Mouse (Mus musculus) neural tube, embryonic 12.5 days (tissue): Measurements from ENCODE around the gene Strc. TPM values are rescaled to one million over a fixed set of nuclear protein-coding genes. Genes with fewer than 3 reads are reported as not detected.

Experiments
- ATAC-seq: fragments of 200-750 bp; cut with Nextera tagmentation; 2 replicates; pipeline ENCODE4 v1.8.0; 2017; ENCODE audit warnings: low read depth, mild to moderate bottlenecking, moderate TSS enrichment, moderate library complexity; ENCODE audit not compliant: low FRiP score
- H3K27ac ChIP-seq: fragments of 300-500 bp; sonication (generic); 2 replicates; pipeline ENCODE4 v1.5.1; 2016
- H3K27me3 ChIP-seq: fragments of 300-500 bp; sonication (generic); replicated peaks from 2 replicates; pipeline ENCODE4 v1.6.1; 2016; ENCODE audit warnings: mild to moderate bottlenecking
- H3K36me3 ChIP-seq: fragments of 300-500 bp; sonication (generic); 2 replicates; pipeline ENCODE4 v1.6.1; 2016; ENCODE audit warnings: mild to moderate bottlenecking
- H3K4me1 ChIP-seq: fragments of 300-500 bp; sonication (generic); 2 replicates; pipeline ENCODE4 v1.6.1; 2016
- H3K4me2 ChIP-seq: fragments of 300-500 bp; sonication (generic); replicated peaks from 2 replicates; pipeline ENCODE4 v1.6.1; 2016; ENCODE audit warnings: mild to moderate bottlenecking
- H3K4me3 ChIP-seq: fragments of 300-500 bp; sonication (generic); 2 replicates; pipeline ENCODE4 v1.5.1; 2016
- H3K9ac ChIP-seq: fragments of 300-500 bp; sonication (generic); 2 replicates; pipeline ENCODE4 v1.6.1; 2016; ENCODE audit warnings: mild to moderate bottlenecking
- H3K9me3 ChIP-seq: fragments of 300-500 bp; sonication (generic); 2 replicates; pipeline ENCODE4 v1.6.1; 2016; ENCODE audit warnings: mild to moderate bottlenecking
- WGBS: fragments of 180-500 bp; shearing (Covaris S2); methylation state at CpG from one replicate; pipeline ENCODE4 v1.1.7; 2016; 5-methylcytosine and 5-hydroxymethylcytosine counted together
- polyA plus RNA-seq: library from polyadenylated mRNA; unstranded; fragments of >200 nt; fragmentation: Nextera tagmentation; extraction: Ambion mirVana; gene quantifications from 2 replicates; pipeline ENCODE4 v1.2.1, GENCODE M21; 2016

The Strc gene
- polyA plus RNA-seq, 1 experiment from 2014 or later: not detected

GRCm38 (mm10) chr2:121353156-121353555, 33.8 kb downstream of the Strc start:
- no peak for ATAC-seq
- H3K27me3 ChIP-seq: peaks cover 16% of the 10 kb centered on the region
- no peak overlapping the region for H3K9ac ChIP-seq

GRCm38 (mm10) chr2:121339057-121339456, 47.9 kb downstream of the Strc start:
- Histone ChIP-seq H3K9me3 (no peaks in the 10 kb centered on the region), H3K27me3 (no peaks in the 10 kb centered on the region), H3K4me2 (no peak overlapping the region), H3K9ac (no peak overlapping the region), H3K27ac (no peak overlapping the region), H3K36me3 (peaks cover 27% of the 10 kb centered on the region), H3K4me1 (no peaks in the 10 kb centered on the region), H3K4me3 (no peak overlapping the region)
- no peak for ATAC-seq

More at GRCm38 (mm10) chr2:121353156-121353555, 33.8 kb downstream of the Strc start:
- H3K4me1 ChIP-seq: peaks cover 10% of the 10 kb centered on the region
- WGBS: 83% methylated on average over 8 of the region's 8 CpGs
- H3K36me3 ChIP-seq: no peaks in the 10 kb centered on the region
- H3K27ac ChIP-seq: no peak overlapping the region
- H3K4me3 ChIP-seq: no peak overlapping the region
- no peaks in the 10 kb centered on the region for H3K9me3 ChIP-seq
- no peak overlapping the region for H3K4me2 ChIP-seq

- Histone ChIP-seq H3K9ac (no peak overlapping the region), H3K4me2 (no peak overlapping the region), H3K4me1 (no peaks in the 10 kb centered on the region), H3K9me3 (no peaks in the 10 kb centered on the region), H3K36me3 (peaks cover 24% of the 10 kb centered on the region), H3K27me3 (no peaks in the 10 kb centered on the region), H3K4me3 (no peak overlapping the region), H3K27ac (no peak overlapping the region)
- ATAC-seq: no peak
- 98% methylated on average over 2 of the region's 2 CpGs for WGBS
These were observed 57.5 kb downstream of the Strc start for GRCm38 (mm10) chr2:121329492-121329891.

DNA sequence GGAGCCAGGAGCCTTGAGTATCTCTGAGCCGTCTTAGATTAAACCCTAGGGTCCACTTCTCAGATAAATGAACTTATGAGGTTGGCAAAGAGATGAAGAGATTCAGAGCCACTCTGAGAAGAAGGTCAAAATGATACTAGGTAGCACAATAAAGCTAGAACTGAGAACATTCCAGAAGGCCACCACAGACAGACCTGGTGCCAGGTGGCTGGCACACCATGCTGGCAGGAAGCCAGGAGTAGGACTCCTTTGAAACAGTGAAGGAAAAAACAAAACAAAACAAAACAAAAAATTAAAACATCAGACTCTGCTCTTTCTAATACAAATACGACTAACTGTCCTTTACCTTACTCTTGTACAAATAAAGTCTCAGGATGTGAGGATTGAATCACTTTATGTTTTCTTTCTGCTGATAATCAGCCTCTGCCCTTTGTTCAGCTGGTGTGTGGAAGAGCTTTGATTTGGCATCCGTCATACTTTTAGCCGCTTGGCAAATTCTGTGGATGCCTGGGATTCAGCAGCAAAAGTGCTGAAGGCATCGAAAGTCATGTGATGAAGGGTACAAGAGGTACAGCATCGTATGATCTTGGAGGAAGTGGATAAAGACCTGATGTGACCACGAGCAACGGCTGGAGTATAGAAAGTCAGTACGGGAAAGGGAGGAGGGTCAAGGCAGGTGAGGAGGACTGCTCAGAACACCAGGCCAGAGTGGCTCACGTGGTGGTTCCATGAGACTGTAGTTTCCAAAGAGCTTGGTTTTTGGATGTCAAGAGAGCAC, 63.1 kb downstream of the Strc start:
- WGBS: 90% methylated on average over 10 of the region's 10 CpGs
- Histone ChIP-seq H3K4me1 (no peaks in the 10 kb centered on the region), H3K9ac (no peak overlapping the region), H3K36me3 (peaks cover 23% of the 10 kb centered on the region), H3K4me3 (no peak overlapping the region), H3K27me3 (no peaks in the 10 kb centered on the region), H3K4me2 (no peak overlapping the region), H3K27ac (no peak overlapping the region), H3K9me3 (no peaks in the 10 kb centered on the region)
- no peak for ATAC-seq

- Histone ChIP-seq H3K4me2 (no peak overlapping the region), H3K27me3 (no peaks in the 10 kb centered on the region), H3K27ac (no peak overlapping the region), H3K9ac (no peak overlapping the region), H3K36me3 (peaks cover 23% of the 10 kb centered on the region), H3K4me3 (no peak overlapping the region), H3K9me3 (no peaks in the 10 kb centered on the region), H3K4me1 (no peaks in the 10 kb centered on the region)
- no peak for ATAC-seq
- WGBS: 90% methylated on average over 10 of the region's 10 CpGs
These were observed 63.9 kb downstream of the Strc start for GRCm38 (mm10) chr2:121323041-121323440.

DNA sequence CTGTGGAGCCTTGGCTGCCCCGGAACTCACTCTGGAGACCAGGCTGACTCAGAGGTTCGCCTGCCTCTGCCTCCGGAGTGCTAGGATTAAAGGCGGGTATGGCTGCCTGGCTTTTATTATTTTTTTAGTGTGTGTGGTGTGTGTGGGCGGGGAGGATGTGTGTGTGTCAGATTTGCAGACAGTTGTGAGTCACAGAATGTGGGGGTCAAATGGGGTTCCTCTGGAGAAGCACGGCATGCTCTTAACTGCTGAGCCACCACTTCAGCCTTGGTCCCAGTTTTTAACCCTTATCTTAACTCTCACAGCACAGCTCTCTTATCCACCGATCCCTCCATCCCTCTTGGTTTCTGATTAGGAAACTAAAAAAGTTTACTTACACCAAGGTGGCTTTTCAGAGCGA, 70.7 kb downstream of the Strc start:
- no peaks in the 10 kb centered on the region for H3K9me3 ChIP-seq
- H3K4me3 ChIP-seq: no peak overlapping the region
- H3K27ac ChIP-seq: no peak overlapping the region
- peaks cover 12% of the 10 kb centered on the region for H3K36me3 ChIP-seq
- H3K9ac ChIP-seq: no peak overlapping the region
- no peaks in the 10 kb centered on the region for H3K27me3 ChIP-seq
- no peaks in the 10 kb centered on the region for H3K4me1 ChIP-seq
- whole genome bisulfite sequencing: 82% methylated on average over 8 of the region's 8 CpGs
- ATAC-seq: no peak
- H3K4me2 ChIP-seq: no peak overlapping the region

Other genes with a start within 250 kb of the Strc start
- 31.8 and 32.8 TPM in 2 replicates for gene Adal, start 246.7 kb downstream of the Strc start, polyA plus RNA-seq
- gene Lcmt2, start 246.5 kb downstream of the Strc start, polyA plus RNA-seq: 21.1 and 22.0 TPM in 2 replicates
- gene Tubgcp4, start 216.5 kb downstream of the Strc start, polyA plus RNA-seq: 71.3 and 74.9 TPM in 2 replicates
- 11.2 and 11.7 TPM in 2 replicates for gene Zscan29, start 216.0 kb downstream of the Strc start, polyA plus RNA-seq
- 177 and 178 TPM in 2 replicates for gene Trp53bp1, start 115.8 kb downstream of the Strc start, polyA plus RNA-seq
- 10.3 and 12.6 TPM in 2 replicates for gene Map1a, start 97.6 kb downstream of the Strc start, polyA plus RNA-seq
- gene Ppip5k1, start 31.8 kb downstream of the Strc start, polyA plus RNA-seq: 13.0 and 13.1 TPM in 2 replicates
- 19.6 and 19.7 TPM in 2 replicates for gene Ckmt1, start 29.5 kb downstream of the Strc start, polyA plus RNA-seq
- 497 and 518 TPM in 2 replicates for gene Pdia3, start 26.6 kb upstream of the Strc start, polyA plus RNA-seq
- gene Catsper2, start 26.6 kb upstream of the Strc start, polyA plus RNA-seq: 4.1 and 4.5 TPM in 2 replicates
- gene Ell3, start 57.1 kb upstream of the Strc start, polyA plus RNA-seq: 2.4 and 2.5 TPM in 2 replicates
- 470 and 490 TPM in 2 replicates for gene Serf2, start 62.0 kb upstream of the Strc start, polyA plus RNA-seq
- gene Hypk, start 66.1 kb upstream of the Strc start, polyA plus RNA-seq: 97.6 and 113 TPM in 2 replicates
- 0.46 and 0.79 TPM in 2 replicates for gene Serinc4, start 69.6 kb upstream of the Strc start, polyA plus RNA-seq
- 74.2 and 77.8 TPM in 2 replicates for gene Mfap1b, start 86.9 kb upstream of the Strc start, polyA plus RNA-seq
- gene Mfap1a, start 119.5 kb upstream of the Strc start, polyA plus RNA-seq: 32.0 and 35.3 TPM in 2 replicates
- 8.1 and 8.5 TPM in 2 replicates for gene Wdr76, start 119.6 kb upstream of the Strc start, polyA plus RNA-seq